Mouse (Mus musculus) myocyte (in vitro differentiated cells): Measurements from ENCODE around the gene G6pc. TPM values are rescaled to one million over a fixed set of nuclear protein-coding genes. Genes with fewer than 3 reads are reported as not detected.
"Not testable (repeated sequence)": the region's sequence is repeated elsewhere in the genome, so short reads cannot be mapped to it uniquely, and the experiment has no call there.

ENCODE experiments used
- H3K27me3 ChIP-seq: one replicate; pipeline ENCODE4 v1.6.1; 2011; ENCODE audit not compliant: control insufficient read depth, insufficient read depth, insufficient read length
- H3K36me3 ChIP-seq: one replicate; pipeline ENCODE4 v1.6.1; 2011; ENCODE audit not compliant: control insufficient read depth, insufficient read depth
- H3K4me2 ChIP-seq: one replicate; pipeline ENCODE4 v1.6.1; 2011; ENCODE audit warnings: low read depth, control low read depth
- H3K4me3 ChIP-seq: one replicate; pipeline ENCODE4 v1.5.1; 2011; ENCODE audit warnings: mild to moderate bottlenecking, control low read depth, moderate library complexity
- H3K79me2 ChIP-seq: one replicate; pipeline ENCODE4 v1.6.1; 2011; ENCODE audit not compliant: control insufficient read depth, insufficient read depth
- H3ac ChIP-seq: one replicate; pipeline ENCODE4 v1.6.1; 2011; ENCODE audit not compliant: control insufficient read depth, insufficient read length
- CEBPB ChIP-seq: IDR thresholded peaks from 2 replicates; pipeline ENCODE4 v1.6.1; 2011; ENCODE audit warnings: mild to moderate bottlenecking, moderate library complexity; ENCODE audit not compliant: poor library complexity, insufficient read depth, severe bottlenecking
- E2F4 ChIP-seq: IDR thresholded peaks from one replicate; pipeline ENCODE4 v1.6.1; 2011; ENCODE audit warnings: mild to moderate bottlenecking, control low read depth, moderate library complexity; ENCODE audit not compliant: insufficient read depth
- MAX ChIP-seq: IDR thresholded peaks from one replicate; pipeline ENCODE4 v1.6.1; 2011; ENCODE audit warnings: low read depth, mild to moderate bottlenecking, control low read depth
- MYOD1 ChIP-seq, 3 experiments: IDR thresholded peaks; one replicate each; pipeline ENCODE4 v1.6.1; 2011; ENCODE audit warnings: control low read depth in 2 of 3, low read depth in 2 of 3, mild to moderate bottlenecking in 2 of 3, moderate library complexity in 1 of 3; ENCODE audit not compliant: insufficient read length in 2 of 3, control insufficient read depth in 1 of 3
- MYOG ChIP-seq, 3 experiments: IDR thresholded peaks; one replicate each; pipeline ENCODE4 v1.6.1; 2011; ENCODE audit warnings: control low read depth in 2 of 3, low read depth in 2 of 3, mild to moderate bottlenecking in 2 of 3; ENCODE audit not compliant: insufficient read length in 2 of 3, control insufficient read depth in 1 of 3, insufficient read depth in 1 of 3
- POLR2A ChIP-seq: IDR thresholded peaks from one replicate; pipeline ENCODE4 v1.6.1; 2011; ENCODE audit warnings: low read depth, mild to moderate bottlenecking, control low read depth, moderate library complexity; ENCODE audit not compliant: insufficient read length
- POLR2AphosphoS2 ChIP-seq: IDR thresholded peaks from one replicate; pipeline ENCODE4 v1.6.1; 2011; ENCODE audit warnings: low read depth, control low read depth; ENCODE audit not compliant: insufficient read length
- REST ChIP-seq: IDR thresholded peaks from one replicate; pipeline ENCODE4 v1.6.1; 2011; ENCODE audit warnings: mild to moderate bottlenecking, control low read depth, moderate library complexity; ENCODE audit not compliant: insufficient read depth, insufficient read length
- SRF ChIP-seq: IDR thresholded peaks from one replicate; pipeline ENCODE4 v1.6.1; 2011; ENCODE audit warnings: low read depth; ENCODE audit not compliant: control insufficient read depth, insufficient read length
- TCF12 ChIP-seq: IDR thresholded peaks from one replicate; pipeline ENCODE4 v1.6.1; 2011; ENCODE audit warnings: mild to moderate bottlenecking, control low read depth; ENCODE audit not compliant: poor library complexity, insufficient read depth, severe bottlenecking
- TCF3 ChIP-seq: IDR thresholded peaks from one replicate; pipeline ENCODE4 v1.6.1; 2011; ENCODE audit warnings: low read depth, control low read depth; ENCODE audit not compliant: insufficient read length
- USF1 ChIP-seq: IDR thresholded peaks from one replicate; pipeline ENCODE4 v1.6.1; 2011; ENCODE audit warnings: low read depth, mild to moderate bottlenecking, control low read depth, moderate library complexity
- polyA plus RNA-seq: library from polyadenylated mRNA; unstranded; fragments of >200 nt; fragmentation: generic; extraction: Trizol; gene quantifications from one replicate; pipeline ENCODE4 v1.2.1, GENCODE M21; 2012; ENCODE audit warnings: missing spikeins

Gene G6pc
- polyA plus RNA-seq: not detected

- Histone ChIP-seq H3K4me2 (no peak within 1 kb of the TSS), H3K79me2 (no peaks in the 10 kb centered on the region), H3K4me3 (no peak within 1 kb of the TSS), H3ac (no peak within 1 kb of the TSS), H3K27me3 (peaks cover 44% of the 10 kb centered on the region), H3K36me3 (no peaks in the 10 kb centered on the region)
- no peak for TF ChIP-seq REST
- TF ChIP-seq MYOD1 (IDR thresholded peaks at IDR 0.05; ENCODE audit: control insufficient read depth in 1 of 3, insufficient read length in 2 of 3, low read depth in 2 of 3): no peak
- TF ChIP-seq TCF12: no peak
- TF ChIP-seq TCF3: no peak
- no peak for TF ChIP-seq E2F4
- no peak for TF ChIP-seq MYOG (IDR thresholded peaks at IDR 0.05; ENCODE audit: control insufficient read depth in 1 of 3, insufficient read depth in 1 of 3, insufficient read length in 2 of 3, low read depth in 2 of 3)
- no peak for TF ChIP-seq POLR2A
- TF ChIP-seq MAX: no peak
- TF ChIP-seq CEBPB: no peak
These were observed at the start of gene G6pc for GRCm38 (mm10) chr11:101367326-101367935. TSS of gene G6pc (plus strand) at chr11:101367561.

- no peaks in the 10 kb centered on the region for H3K27me3 ChIP-seq
- H3ac ChIP-seq: no peak overlapping the region
- TF ChIP-seq MYOD1 (IDR thresholded peaks at IDR 0.05; ENCODE audit: control insufficient read depth in 1 of 3, insufficient read length in 2 of 3, low read depth in 2 of 3) (no peak), MYOG (IDR thresholded peaks at IDR 0.05; ENCODE audit: control insufficient read depth in 1 of 3, insufficient read depth in 1 of 3, insufficient read length in 2 of 3, low read depth in 2 of 3) (no peak), POLR2AphosphoS2 (peak; percentile 4), REST (no peak), TCF3 (no peak), CEBPB (no peak)
These were observed 43.8 kb upstream of the G6pc start for GRCm38 (mm10) chr11:101323609-101324008.

GRCm38 (mm10) chr11:101324763-101325162, 42.6 kb upstream of the G6pc start, which contains the start of gene Aoc2:
TSS of gene Aoc2 (plus strand) at chr11:101325063.
- Histone ChIP-seq H3K27me3 (no peaks in the 10 kb centered on the region), H3K79me2 (no peaks in the 10 kb centered on the region), H3K4me2 (no peak within 1 kb of the TSS), H3ac (no peak within 1 kb of the TSS), H3K4me3 (no peak within 1 kb of the TSS), H3K36me3 (peaks cover 47% of the 10 kb centered on the region)
- TF ChIP-seq MAX (no peak), USF1 (no peak), MYOG (IDR thresholded peaks at IDR 0.05; ENCODE audit: control insufficient read depth in 1 of 3, insufficient read depth in 1 of 3, insufficient read length in 2 of 3, low read depth in 2 of 3) (no peak), REST (no peak), TCF3 (no peak), POLR2A (no peak), TCF12 (no peak), CEBPB (no peak), MYOD1 (IDR thresholded peaks at IDR 0.05; ENCODE audit: control insufficient read depth in 1 of 3, insufficient read length in 2 of 3, low read depth in 2 of 3) (no peak), POLR2AphosphoS2 (no peak), SRF (no peak), E2F4 (no peak)

More at GRCm38 (mm10) chr11:101323609-101324008, 43.8 kb upstream of the G6pc start:
- Histone ChIP-seq H3K4me2 (no peak overlapping the region), H3K4me3 (no peak overlapping the region), H3K36me3 (peaks cover 54% of the 10 kb centered on the region), H3K79me2 (peaks cover 4% of the 10 kb centered on the region)

GRCm38 (mm10) chr11:101325201-101325600, 42.2 kb upstream of the G6pc start:
- not testable (repeated sequence) for H3ac ChIP-seq, H3K27me3 ChIP-seq, H3K4me3 ChIP-seq, H3K79me2 ChIP-seq, H3K4me2 ChIP-seq
- H3K36me3 ChIP-seq: peaks cover 42% of the 10 kb centered on the region

- Histone ChIP-seq H3ac (no peak overlapping the region), H3K4me2 (no peak overlapping the region), H3K79me2 (no peaks in the 10 kb centered on the region), H3K4me3 (no peak overlapping the region), H3K27me3 (no peaks in the 10 kb centered on the region), H3K36me3 (peaks cover 33% of the 10 kb centered on the region)
- TF ChIP-seq TCF12 (no peak), MYOG (IDR thresholded peaks at IDR 0.05; ENCODE audit: control insufficient read depth in 1 of 3, insufficient read depth in 1 of 3, insufficient read length in 2 of 3, low read depth in 2 of 3) (no peak), TCF3 (no peak), USF1 (no peak), REST (no peak), CEBPB (no peak), POLR2A (no peak), POLR2AphosphoS2 (no peak), E2F4 (no peak), SRF (no peak), MAX (no peak), MYOD1 (IDR thresholded peaks at IDR 0.05; ENCODE audit: control insufficient read depth in 1 of 3, insufficient read length in 2 of 3, low read depth in 2 of 3) (no peak)
These were observed 41.2 kb upstream of the G6pc start for GRCm38 (mm10) chr11:101326147-101326546.
